Mouse (Mus musculus) small intestine, adult 2 months (tissue): ENCODE results near the gene Atp1a4. TPM values are rescaled to one million over a fixed set of nuclear protein-coding genes. Genes with fewer than 3 reads are reported as not detected.
"Not testable (repeated sequence)": the region's sequence is repeated elsewhere in the genome, so short reads cannot be mapped to it uniquely, and the experiment has no call there.

Source experiments
- H3K27ac ChIP-seq: fragments of 200-500 bp; 2 replicates; pipeline ENCODE4 v1.5.1; 2012; ENCODE audit warnings: low read depth, low read length, control low read depth, inconsistent platforms; ENCODE audit not compliant: insufficient read depth
- H3K27me3 ChIP-seq: fragments of 200-500 bp; 2 replicates; pipeline ENCODE4 v1.6.1; 2012; ENCODE audit warnings: mild to moderate bottlenecking, moderate library complexity, low read length, inconsistent platforms; ENCODE audit not compliant: control insufficient read depth, insufficient read depth
- H3K36me3 ChIP-seq: fragments of 200-500 bp; 2 replicates; pipeline ENCODE4 v1.6.1; 2012; ENCODE audit warnings: mild to moderate bottlenecking, low read length, control low read depth, inconsistent platforms; ENCODE audit not compliant: control insufficient read depth, insufficient read depth
- H3K4me1 ChIP-seq: fragments of 200-500 bp; 2 replicates; pipeline ENCODE4 v1.6.1; 2012; ENCODE audit warnings: low read length, inconsistent platforms, mixed read lengths; ENCODE audit not compliant: control insufficient read depth, insufficient read depth, insufficient read length
- H3K4me3 ChIP-seq: fragments of 200-500 bp; 2 replicates; pipeline ENCODE4 v1.5.1; 2012; ENCODE audit warnings: low read depth, mild to moderate bottlenecking, control low read depth, inconsistent platforms, low read length, moderate library complexity
- CTCF ChIP-seq: fragments of 200-500 bp; IDR thresholded peaks from 2 replicates; pipeline ENCODE4 v1.5.1; 2012; ENCODE audit warnings: low read depth, mild to moderate bottlenecking, control low read depth, inconsistent platforms, low read length, moderate library complexity, mixed read lengths; ENCODE audit not compliant: insufficient replicate concordance, insufficient read length; ENCODE audit errors: extremely low read depth
- POLR2A ChIP-seq: fragments of 200-500 bp; IDR thresholded peaks from 2 replicates; pipeline ENCODE4 v1.6.1; 2012; ENCODE audit warnings: low read depth, mild to moderate bottlenecking, control low read depth, inconsistent platforms, low read length, moderate library complexity
- WGBS: fragments of 180-500 bp; shearing (Covaris S2); methylation state at CpG from one replicate; pipeline ENCODE4 v1.1.7; 2018; 5-methylcytosine and 5-hydroxymethylcytosine counted together
- polyA plus RNA-seq: library from polyadenylated mRNA; depleted of rRNA; stranded (reverse); fragments of >200 nt; gene quantifications from 2 replicates; pipeline ENCODE4 v1.2.3, GENCODE M21; 2012

Atp1a4 gene
- polyA plus RNA-seq, 1 experiment: not detected

GRCm38 (mm10) chr1:172273386-172273785, 15.2 kb upstream of the Atp1a4 start:
- H3K4me3 ChIP-seq: no peak overlapping the region
- H3K27ac ChIP-seq: no peak overlapping the region
- peaks cover 2% of the 10 kb centered on the region; the same call in 1 of the 2 replicates for H3K4me1 ChIP-seq
- H3K36me3 ChIP-seq: no peaks in the 10 kb centered on the region
- H3K27me3 ChIP-seq: no peaks in the 10 kb centered on the region
- TF ChIP-seq CTCF (no peak), POLR2A (no peak)
- 86% methylated on average over 6 of the region's 6 CpGs for WGBS

GRCm38 (mm10) chr1:172271765-172272164, 13.6 kb upstream of the Atp1a4 start:
- Histone ChIP-seq H3K4me3 (no peak overlapping the region), H3K27me3 (no peaks in the 10 kb centered on the region), H3K27ac (no peak overlapping the region), H3K4me1 (peaks cover 2% of the 10 kb centered on the region; the same call in 1 of the 2 replicates), H3K36me3 (no peaks in the 10 kb centered on the region)
- TF ChIP-seq CTCF: no peak
- no peak for TF ChIP-seq POLR2A
- WGBS: 60% methylated on average over 10 of the region's 10 CpGs

- H3K27me3 ChIP-seq: no peaks in the 10 kb centered on the region
- no peaks in the 10 kb centered on the region for H3K36me3 ChIP-seq
- no peak overlapping the region for H3K4me3 ChIP-seq
- 79% methylated on average over 3 of the region's 3 CpGs for WGBS
- no peak overlapping the region for H3K27ac ChIP-seq
- H3K4me1 ChIP-seq: peaks cover 2% of the 10 kb centered on the region; the same call in 1 of the 2 replicates
- TF ChIP-seq POLR2A (no peak), CTCF (no peak)
Observed at GRCm38 (mm10) chr1:172271208-172271607, 13.0 kb upstream of the Atp1a4 start.

GRCm38 (mm10) chr1:172261477-172262078, 3.4 kb upstream of the Atp1a4 start, which contains the start of gene Igsf8:
Gene Igsf8, plus strand, starts transcription at chr1:172261641.
- Histone ChIP-seq H3K4me3 (no peak within 1 kb of the TSS), H3K27ac (no peak within 1 kb of the TSS), H3K27me3 (no peaks in the 10 kb centered on the region), H3K36me3 (no peaks in the 10 kb centered on the region), H3K4me1 (no peaks in the 10 kb centered on the region)
- WGBS: 54% methylated on average over 8 of the region's 8 CpGs
- TF ChIP-seq POLR2A: no peak

- no peaks in the 10 kb centered on the region for H3K4me1 ChIP-seq
- TF ChIP-seq CTCF (peak; percentile 12; the same call in 1 of the 2 replicates), POLR2A (no peak)
- 47% methylated on average over 2 of the region's 2 CpGs for WGBS
- H3K27me3 ChIP-seq: peaks cover 7% of the 10 kb centered on the region
- no peaks in the 10 kb centered on the region for H3K36me3 ChIP-seq
- no peak overlapping the region for H3K27ac ChIP-seq
- H3K4me3 ChIP-seq: no peak overlapping the region
Observed at GRCm38 (mm10) chr1:172247679-172248078, 10.5 kb downstream of the Atp1a4 start.

DNA sequence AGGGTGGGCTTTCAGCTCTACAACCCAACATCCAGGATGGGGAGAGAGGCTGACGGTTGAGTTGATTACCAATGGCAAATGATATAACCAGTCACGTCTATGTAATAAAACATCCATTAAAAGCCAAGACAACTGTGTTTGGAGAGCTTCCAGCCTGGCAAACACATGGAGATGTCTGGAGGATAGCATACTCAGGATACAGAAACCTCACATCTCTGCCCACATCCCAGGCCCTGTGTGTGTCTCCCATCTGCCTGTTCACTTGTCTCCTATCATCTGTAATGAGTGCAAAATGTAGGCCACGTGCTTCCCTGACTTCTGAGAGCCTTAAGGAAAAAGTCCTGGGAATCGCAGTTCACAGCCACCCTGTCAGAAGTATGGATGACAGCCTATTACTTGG, 11.0 kb downstream of the Atp1a4 start:
- 52% methylated on average over 4 of the region's 4 CpGs for WGBS
- no peak overlapping the region for H3K27ac ChIP-seq
- TF ChIP-seq CTCF (no peak), POLR2A (no peak)
- H3K4me3 ChIP-seq: no peak overlapping the region
- H3K4me1 ChIP-seq: no peaks in the 10 kb centered on the region
- H3K36me3 ChIP-seq: no peaks in the 10 kb centered on the region
- peaks cover 7% of the 10 kb centered on the region for H3K27me3 ChIP-seq

DNA sequence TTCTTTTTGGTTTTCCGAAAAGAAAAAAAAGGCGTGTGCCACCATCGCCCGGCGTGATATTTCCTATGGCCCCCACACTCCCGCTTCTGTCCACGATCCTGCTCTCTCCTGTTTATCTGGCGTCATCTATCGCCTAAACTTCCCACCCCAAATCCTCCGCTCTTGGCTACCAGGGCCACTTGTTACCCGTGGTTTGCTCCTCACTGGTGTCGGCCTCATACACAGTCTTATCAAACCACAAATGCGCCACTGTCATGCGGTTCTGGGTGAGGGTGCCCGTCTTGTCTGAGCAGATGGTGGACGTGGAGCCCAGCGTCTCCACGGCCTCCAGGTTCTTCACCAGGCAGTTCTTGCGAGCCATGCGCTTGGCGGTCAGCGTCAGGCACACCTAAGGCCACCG, 13.6 kb downstream of the Atp1a4 start:
- H3K27ac ChIP-seq, H3K36me3 ChIP-seq, H3K4me1 ChIP-seq, H3K27me3 ChIP-seq, H3K4me3 ChIP-seq: not testable (repeated sequence)
- 48% methylated on average over 23 of the region's 23 CpGs for WGBS
